Mouse (Mus musculus) gastrocnemius, adult 8-10 months (tissue): ENCODE measurements around the gene Btd. TPM values are rescaled to one million over a fixed set of nuclear protein-coding genes. Genes with fewer than 3 reads are reported as not detected.
"Not testable (repeated sequence)": the region's sequence is repeated elsewhere in the genome, so short reads cannot be mapped to it uniquely, and the experiment has no call there.

ENCODE experiments used
- DNase-seq, 2 experiments: peaks; one replicate each; pipeline ENCODE4 v3.0.0; 2022; ENCODE audit warnings: low spot score in 2 of 2
- total RNA-seq, 4 experiments: library from RNA; stranded (reverse); gene quantifications; 2 replicates each; pipeline ENCODE4 v1.2.4; 2022

Btd gene
- total RNA-seq = 1 to 10 TPM; 3.6 to 5.5 (median 4.4) TPM

DNA sequence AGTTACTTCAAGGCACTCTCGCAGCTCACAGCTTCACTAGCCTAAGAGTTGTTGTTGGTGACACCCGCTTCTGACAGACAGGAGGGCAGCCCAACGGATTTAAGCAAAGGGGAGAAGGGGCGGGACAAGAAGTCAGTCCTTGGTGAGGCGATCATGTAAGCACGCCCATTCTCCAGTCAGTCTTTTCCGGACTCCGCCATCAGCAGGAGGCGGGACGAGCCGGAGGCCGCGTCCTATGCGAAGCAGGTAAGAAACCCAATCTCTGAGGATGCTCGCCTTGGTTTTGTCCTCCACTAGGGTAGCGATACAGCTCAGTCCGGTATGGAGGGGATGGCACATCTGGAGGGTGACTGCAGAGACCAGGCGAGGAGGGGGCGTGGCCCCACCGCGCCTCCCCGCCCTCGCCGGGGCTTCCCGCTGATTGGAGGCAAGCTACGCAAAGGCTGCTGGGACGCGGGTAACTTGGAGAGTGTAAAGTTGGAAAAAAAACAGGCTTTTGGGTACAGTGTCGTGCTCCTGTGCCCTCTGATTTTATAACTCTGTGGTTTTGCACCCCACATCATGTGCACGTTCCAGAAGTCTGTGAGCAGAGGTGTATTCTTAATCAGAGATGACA lies at the start of gene Btd, which contains the start of gene Hacl1:
Gene Btd (plus strand): TSS at position 139 of the 616 bp plus-strand sequence.
Gene Hacl1 (minus strand): TSS at position 397 of the 616 bp plus-strand sequence.
- DNase-seq = peak; percentile 74 to 80

DNA sequence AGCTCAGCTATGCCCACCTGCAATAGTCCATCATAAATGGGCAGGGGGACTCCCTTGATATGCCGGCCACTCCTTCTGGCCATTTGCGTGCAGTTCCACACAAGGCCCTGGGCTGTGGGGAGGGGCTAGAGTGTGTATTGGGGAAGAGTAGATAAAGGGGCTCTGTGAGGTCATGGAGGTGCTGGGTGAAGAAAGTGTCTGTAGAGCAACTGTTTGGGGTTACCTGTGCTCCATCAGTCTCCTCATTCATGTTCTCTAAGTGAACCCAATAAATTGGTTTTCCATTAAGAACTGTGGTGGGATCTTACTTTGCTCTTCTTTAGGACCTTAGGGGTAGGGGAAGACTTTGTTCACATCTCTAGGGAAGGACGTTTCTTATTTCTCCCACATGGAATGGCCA lies 49.6 kb upstream of the Btd start, which contains the start of gene Colq:
Gene Colq (minus strand): TSS at position 101 of the 400 bp plus-strand sequence.
- no peak for DNase-seq

DNA sequence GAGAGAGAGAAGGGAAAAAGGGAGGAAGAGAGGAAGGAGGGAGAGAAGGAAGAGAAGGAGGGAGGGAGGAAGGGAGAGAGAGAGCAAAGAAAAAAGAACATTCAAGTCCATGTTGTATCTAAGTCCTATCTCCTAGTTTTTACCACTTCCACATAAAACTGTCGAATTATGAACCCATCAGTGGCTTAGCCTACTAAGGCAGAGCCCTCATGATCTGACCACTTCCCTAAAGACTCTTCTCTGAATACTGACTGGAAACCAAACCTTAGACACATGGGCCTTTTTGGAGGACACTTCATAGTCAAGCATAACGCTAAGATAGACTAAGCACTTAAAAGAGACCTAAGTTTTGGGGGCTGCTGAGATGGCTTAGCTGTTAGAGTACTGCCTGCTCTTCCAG lies 47.8 kb upstream of the Btd start:
- no peak for DNase-seq

DNA sequence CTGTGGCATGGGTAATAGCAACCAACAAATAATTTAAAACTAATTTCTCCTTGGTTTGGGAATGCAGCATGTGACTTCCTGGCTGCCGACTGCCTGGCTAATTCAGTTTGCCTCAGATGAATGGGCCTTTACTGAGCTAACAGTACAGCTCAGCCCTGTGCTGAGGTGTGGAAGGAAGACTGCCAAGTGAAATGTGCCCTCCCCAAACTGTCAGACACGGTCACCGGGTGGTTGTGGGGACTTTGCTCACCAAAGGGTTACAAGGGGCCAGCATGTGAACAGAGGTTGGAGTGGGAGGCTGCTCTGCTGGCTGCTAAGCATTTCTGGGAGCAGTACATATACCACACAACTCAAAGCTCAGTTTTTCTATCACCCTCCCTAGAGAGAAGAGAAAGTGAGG lies 46.1 kb upstream of the Btd start:
- DNase-seq = no peak

DNA sequence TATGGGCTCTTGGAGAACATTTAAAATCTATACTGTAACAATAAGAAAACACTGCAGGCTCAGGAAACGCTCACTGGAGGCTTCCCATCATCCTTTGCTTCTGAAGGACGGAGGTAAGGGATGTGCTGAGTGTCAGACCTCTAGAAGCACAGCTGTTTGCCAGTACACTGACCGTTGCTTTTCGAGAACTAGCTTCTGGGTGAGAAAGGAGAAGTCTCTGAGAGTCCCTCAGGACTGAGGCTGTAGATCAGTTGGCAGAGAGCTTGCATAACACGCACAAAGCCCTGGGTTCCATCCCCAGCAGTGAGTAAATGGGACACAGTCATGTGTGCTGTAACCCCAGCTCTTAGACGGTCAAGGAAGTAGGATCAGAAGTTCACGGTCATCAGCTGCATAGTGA lies 44.4 kb upstream of the Btd start:
- DNase-seq = no peak

DNA sequence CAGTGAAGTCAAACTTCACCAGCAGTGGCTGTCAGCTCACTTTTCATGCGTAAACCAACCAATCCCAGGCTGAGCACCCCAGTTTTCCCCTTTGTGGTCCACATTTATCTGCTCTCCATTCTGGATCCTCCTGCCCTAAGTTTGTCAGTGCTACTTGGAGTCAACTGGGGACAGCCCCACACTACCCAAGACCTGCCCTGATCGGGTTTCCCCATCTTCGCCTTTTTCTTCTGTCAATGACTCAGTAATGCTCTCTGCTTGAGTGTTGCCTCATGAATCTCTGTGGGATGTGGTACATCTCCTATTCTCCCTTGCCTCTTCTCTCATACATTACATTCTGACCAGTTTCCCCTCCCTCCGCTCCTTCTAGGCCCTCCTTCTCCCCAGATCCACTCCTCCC lies 43.4 kb upstream of the Btd start:
- DNase-seq = no peak

DNA sequence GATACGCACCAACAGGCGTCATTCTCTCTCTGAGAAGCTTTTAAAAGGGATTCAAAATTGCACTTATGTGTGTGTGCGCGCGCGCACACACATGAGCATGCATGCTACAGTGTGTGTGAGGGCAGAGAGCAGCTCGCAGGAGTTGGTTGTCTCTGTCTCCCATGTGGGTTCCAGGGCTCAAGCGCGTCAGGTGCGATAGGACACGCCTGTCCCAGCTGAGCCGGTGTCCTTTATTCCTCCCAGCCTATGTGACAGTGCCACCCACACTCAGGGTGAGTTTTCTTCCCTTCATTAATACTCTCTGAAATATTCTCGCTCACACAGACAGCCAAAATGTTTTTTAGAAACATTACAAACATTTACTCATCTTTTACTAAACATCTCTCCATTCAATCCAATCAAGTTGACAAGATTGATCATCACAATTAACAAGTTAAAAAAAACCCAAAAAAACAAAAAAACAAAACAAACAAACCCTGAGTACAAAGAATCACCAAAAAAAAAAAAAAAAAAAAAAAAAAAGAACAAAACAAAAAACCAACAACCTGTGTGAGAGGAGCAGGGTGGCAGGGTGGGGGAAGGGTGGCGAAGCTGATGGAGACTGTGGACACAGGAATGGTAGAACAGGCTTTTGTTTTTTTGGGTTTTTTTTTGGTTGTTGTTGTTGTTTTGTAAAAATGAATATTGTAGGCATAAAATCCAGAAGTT lies 38.8 kb upstream of the Btd start:
- no peak for DNase-seq

DNA sequence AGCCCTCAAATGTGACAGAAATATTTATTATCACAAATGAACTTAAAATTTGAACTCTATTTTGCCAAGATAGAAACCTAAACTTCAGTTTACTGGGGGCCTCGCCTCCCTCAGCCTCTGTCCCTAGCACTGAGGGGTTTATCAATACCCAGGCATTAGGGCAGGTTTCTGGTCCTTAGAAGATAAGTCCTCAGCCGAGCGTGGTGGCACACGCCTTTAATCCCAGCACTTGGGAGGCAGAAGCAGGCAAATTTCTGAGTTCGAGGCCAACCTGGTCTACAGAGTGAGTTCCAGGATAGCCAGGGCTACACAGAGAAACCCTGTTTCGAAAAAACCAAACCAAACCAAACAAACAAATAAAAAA lies 38.2 kb upstream of the Btd start:
- DNase-seq = not testable (repeated sequence)

DNA sequence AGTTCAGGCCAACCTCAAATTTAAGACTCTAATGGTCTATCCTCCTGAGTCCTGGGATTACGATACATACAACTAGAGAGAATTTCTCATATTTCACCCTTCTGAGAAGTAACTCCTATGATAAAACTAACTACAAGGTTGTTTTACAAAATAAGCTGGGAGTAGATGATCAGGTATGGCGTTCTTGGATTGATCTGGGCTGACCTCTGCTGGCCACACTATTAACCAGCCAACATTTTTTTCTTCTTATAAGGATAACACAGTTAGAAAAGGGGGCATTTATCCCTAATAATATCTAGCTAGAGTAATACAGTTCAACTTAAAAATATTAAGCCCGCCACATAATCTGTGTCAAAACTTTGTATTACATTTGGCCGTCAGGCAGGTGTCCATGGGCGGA lies 35.9 kb upstream of the Btd start:
- DNase-seq = no peak

DNA sequence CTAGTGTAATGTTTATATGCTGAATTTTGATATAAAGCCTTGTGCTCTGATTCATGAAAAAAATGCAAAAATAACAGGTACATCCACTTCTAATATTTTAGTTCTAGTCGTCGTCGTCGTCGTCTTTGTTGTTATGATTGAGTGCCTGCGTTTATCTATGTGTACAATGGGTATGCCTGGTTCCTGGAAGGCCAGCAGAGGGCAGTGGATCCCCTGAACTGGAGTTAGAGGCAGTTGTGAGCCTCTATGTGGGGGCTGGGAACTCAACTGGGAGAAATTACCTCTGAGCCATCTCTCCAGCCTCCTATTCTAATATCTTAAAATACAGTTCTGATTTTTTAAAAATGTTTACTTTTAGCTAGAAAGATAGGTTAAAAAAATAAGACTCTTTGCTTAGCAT lies 35.3 kb upstream of the Btd start:
- DNase-seq = no peak

DNA sequence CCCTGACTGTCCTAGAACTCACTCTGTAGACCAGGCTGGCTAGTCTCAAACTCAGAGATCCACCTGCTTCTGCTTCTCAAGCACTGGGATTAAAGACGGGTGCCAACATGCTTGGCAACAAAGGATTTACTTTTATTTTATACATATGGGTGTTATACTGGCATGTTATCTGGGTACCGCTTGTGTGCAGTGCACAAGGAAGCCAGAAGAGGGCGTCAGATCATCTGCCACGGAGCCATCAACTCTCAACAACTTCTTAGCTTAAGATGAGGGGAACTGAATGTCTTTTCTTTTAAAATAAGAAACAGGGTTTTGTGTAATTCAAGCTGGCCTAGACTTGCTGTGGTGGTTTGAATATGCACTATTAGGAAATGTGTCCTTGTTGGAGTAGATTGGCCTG lies 28.8 kb upstream of the Btd start:
- no peak for DNase-seq

DNA sequence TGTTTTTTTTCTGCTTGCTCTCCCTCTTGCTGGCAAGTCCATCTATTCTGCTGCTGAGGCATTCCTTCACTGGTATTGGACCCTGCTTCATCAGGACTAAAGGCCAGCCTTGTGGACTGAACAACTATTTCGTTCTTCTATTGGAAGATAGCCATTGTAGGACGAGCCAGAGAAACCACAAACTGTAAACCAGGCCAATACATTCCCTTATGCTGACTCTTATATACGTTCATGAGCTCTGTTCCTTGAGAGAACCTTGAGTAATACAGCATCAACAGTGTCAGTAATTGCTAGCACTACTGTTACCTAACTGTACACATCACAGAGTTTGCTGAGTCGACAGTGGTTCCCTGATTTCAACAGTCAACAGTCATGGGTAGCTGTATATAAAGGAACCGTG lies 27.2 kb upstream of the Btd start:
- DNase-seq = no peak

DNA sequence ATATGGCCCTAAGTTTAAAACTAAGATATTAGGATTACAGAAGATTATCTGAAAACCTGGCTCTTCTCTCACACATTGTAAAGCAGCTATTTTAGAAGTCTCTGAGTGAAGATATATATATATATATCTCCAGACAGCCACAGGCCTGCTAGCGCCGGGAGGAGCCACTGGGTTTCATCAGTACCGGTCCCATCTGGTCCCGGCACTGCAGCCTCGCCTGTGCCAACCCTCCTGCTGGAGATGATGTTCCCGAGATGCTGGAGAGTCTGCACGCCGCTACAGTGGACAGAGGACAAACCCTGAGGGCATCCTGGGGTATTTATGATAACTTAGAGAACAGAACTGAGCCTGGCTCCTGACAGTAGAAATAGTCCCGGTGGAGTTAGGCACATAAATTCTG lies 23.6 kb upstream of the Btd start:
- no peak for DNase-seq

DNA sequence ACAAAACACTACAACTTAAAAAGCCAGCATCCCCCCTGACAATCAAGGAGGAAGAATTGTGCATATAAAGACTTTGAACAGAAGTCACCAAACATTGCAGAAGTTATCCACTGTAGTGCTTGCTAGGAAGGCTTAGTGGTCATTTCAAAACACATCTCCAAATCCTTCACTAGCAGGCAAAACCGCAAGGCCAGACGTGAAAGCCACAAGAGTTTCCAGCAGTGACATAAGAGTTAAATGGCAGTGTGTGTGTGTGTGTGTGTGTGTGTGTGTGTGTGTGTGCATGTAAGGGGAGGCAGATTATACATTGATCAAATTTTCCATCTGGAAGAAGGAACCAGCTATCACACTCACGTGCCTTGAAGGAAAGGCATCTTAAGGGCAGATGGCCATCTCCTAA lies 22.8 kb upstream of the Btd start:
- DNase-seq = no peak

DNA sequence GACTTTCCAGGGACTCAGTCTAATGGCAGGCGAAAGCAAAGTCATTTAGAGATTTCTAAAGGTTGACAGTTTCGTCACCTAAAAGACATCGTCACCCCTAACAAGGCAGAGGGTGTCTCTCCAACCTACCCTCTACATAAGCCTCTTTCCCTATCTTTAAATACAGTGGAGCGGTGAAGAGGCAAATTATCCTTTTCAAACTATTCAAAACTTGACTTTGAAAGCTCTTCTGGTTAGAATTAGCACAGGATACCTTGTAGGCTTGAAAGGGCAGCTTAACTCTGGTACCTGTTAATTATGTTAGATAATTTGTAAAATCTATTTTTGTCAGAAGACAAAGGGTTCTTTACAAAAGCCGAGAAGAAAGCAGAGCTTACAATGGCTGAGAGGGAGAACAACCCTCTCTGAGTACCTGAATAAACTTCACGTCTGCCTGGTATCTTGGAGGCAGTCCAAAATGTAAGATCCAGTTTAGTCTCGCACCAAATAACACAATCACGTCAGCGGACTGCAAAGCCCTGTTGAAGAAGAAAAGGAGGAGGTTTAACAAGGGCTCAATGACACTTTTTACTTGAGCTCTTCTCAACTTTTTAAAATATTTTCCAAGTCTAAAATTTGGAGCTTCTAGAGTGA lies 20.1 kb upstream of the Btd start:
- DNase-seq = no peak

DNA sequence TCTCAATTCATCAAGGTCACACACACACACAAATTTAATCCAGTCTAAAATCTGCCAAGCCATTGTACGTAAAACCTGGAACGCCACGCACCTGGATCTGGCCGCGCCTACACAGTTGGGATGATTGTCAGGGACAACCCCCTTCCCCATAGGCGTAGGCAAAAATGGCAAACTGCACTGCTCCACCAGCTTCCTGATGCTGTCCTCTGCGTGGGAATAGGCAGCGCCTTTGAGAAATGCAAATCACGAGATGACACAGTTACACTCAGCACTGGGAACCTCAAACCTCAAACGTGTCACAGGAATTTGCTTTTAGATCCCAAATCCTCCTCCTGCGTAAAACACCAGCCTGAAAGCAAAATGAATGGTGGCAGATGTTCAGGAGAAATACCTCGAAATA lies 18.1 kb upstream of the Btd start:
- no peak for DNase-seq

DNA sequence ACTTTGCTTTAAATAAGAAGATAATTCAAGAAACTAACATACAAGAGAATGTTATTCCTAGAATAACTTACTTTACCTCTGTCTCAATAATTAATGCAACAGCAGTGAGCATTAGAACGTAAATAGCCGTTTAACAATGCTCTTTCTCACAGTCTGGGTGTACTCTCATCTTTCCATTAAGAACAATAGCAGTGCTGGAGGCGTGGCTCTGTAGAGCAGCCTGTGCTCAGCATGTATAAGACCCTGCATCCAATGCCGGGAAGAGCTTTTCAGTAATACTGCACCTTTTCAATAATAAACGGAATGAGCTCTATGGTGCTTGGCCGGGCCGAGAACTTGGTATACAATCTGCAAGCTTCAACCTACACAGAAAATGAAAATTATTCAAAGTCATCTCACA lies 10.2 kb upstream of the Btd start:
- no peak for DNase-seq

DNA sequence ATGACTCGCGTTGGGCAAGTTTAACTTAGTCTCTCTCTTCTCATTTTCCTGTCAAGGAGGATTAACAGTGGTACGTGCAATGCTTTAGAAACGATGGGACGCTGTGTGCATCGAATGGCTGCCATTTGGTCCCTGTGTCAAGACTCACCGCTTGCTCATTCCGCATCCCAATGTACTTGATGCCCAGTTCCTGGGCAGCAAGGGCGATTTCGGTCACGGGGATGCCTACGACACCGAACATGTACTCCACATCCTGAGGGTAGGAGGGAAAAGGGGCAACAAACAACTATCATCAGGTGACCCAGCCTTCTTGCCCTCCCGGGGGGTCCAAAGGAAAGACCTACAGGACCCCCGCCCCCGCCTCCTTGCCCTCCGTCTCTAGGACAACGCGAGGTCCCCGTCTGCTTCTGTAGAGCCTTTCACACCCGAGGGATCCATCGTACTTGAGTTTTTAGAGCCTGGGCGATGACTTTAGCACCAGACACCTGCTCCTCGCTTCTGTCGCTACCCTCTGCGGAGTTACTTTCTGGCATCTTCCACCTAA lies 410 bp upstream of the Btd start, which contains the start of gene Gm49387:
Gene Gm49387 (minus strand): TSS at position 533 of the 544 bp plus-strand sequence.
- no peak for DNase-seq

DNA sequence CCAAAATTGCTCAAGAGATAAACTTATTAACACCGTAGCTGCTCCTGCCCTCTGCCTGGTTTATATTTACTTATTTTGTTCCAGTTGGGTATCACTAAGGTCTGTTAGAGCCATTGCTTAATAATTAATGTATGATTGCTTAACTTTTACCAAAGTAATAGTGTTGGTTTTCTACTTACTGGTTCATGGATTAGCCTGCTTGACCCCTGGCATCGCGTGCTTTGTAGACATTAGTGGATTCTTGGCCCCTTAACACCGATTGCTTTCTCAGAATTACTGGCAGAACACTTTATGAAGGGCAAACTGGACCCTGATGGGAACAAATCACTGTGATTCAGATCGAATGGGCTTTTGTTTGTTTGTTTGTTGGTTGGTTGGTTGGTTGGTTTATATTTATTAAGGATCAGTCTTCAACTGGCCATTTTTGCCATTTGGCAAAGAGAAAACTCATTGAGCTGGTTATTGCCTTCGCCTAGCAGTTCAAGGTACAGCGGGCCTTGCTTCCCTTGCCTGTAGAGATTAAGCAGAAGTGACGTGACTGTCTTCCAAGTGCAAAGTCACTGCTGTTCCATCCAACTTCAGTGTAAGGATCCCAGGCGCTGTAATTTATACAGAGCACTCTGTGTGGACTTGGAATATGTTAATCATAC lies 803 bp downstream of the Btd start:
- DNase-seq = no peak

DNA sequence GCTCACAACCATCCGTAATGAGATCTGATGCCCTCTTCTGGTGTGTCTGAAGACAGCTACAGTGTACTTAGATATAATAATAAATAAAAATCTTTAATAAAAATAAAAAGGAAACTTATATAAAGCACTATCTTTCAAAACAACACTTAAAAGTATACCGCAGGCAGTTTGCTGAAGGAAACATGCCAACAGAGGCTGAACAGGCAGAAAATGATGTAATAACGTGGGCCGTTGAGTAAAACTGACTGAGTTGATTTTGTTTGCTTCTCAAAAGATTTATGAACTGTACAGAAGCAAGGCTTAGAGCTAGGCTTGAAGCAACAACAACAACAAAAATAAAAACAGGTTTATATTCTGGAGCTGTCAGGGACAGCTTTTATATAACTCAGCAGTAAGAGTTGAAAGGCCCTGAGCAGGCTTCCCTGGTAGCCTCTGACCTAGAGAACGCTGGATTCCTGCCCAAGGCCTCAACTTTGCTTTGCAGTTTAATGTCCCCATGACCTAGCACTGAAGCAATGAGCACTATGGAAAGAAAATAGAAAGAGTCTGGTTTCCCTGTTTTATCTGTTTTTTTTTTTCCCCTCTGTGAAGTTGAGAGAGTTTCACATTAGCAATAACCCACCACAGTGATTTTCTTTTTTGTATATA lies 3.5 kb downstream of the Btd start:
- no peak for DNase-seq

DNA sequence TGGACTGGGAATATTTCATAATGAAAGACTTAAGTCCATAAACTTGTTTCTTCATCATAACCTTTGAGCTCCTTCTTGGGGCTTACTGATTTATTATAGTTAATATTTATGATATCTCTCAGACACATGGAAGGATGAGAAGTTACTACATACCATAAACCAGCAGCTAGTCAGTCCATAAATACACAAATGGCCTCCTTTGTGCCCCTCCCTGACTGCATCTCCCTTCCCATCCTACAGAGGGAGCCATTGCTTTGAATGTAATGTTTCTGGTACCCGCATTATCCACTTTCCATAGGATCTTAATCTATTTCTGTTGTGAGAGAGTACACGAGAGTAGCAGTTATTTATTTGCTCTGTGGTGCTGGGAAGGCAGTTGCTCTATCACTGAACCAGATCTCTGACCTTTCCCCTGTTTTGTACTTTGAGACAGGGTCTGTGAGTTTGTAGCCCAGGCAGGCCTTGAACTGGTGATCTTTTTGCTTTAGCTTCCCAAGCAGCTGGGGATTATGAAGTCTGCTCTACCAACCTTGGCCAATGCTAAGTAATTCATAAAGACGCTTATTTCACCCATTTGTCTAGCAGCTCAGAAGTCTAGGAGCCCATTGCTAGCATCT lies 4.2 kb downstream of the Btd start:
- DNase-seq = no peak
